Mouse (Mus musculus) lung, postnatal 4 days (tissue): ENCODE data around the gene Rgs5.

Experiments
- DNase-seq, 2 experiments: peaks; one replicate each; pipeline ENCODE4 v3.0.0; 2021

Gene Rgs5

GRCm38 (mm10) chr1:169655256-169655655 is at the start of gene Rgs5:
Gene Rgs5 (plus strand): TSS chr1:169655501.
- peak; percentile 63 to 78 for DNase-seq

- no peak for DNase-seq
These were observed 49.1 kb upstream of the Rgs5 start for GRCm38 (mm10) chr1:169606164-169606563.

DNA sequence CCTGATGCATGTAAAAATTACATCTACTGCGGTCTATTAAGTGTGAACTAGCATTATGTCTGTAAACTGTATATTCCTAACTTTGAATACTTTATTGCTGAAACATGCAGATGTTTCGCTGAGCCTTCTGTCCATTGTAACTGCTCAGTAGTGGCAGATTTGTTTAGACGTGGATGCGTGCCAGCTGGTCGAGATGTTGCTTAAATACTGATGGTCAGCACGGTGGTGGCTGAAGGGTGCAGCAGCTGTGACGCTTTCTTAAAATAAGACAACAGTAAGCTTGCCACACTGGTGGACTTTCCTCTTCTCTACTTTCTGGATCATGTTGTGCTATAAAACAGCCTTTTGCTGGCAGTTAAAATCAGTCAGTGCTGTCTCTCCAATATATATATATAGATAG is 25.6 kb upstream of the Rgs5 start:
- peak; percentile 14 to 64 for DNase-seq

DNA sequence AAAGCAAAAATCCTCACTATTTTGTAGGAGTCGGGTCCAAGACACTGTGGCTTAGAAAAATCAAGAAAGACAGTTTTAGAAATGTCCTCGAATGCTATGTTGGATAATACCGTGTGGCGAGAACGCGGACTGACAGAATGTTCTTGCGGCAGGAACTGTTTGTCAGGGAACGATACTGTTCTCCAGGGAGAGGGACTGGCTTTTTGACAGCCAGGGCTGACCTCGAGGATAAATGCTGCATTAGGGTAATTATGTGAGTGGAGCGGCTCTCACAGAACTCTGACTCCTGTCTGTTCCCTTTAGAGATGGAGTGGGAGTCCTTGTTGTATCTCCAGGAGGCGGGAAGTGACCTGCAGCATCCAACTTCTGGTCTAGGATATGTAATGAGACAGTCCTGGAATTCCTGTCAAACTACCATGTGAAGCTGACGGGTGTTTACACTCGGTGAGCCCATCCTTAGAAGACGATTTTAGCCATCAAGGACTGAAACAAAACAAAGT is 18.0 kb upstream of the Rgs5 start:
- DNase-seq, result no peak

GRCm38 (mm10) chr1:169644884-169645653 is 10.2 kb upstream of the Rgs5 start:
- no peak for DNase-seq

GRCm38 (mm10) chr1:169659479-169659878 is 4.2 kb downstream of the Rgs5 start:
- DNase-seq, result no peak

DNA sequence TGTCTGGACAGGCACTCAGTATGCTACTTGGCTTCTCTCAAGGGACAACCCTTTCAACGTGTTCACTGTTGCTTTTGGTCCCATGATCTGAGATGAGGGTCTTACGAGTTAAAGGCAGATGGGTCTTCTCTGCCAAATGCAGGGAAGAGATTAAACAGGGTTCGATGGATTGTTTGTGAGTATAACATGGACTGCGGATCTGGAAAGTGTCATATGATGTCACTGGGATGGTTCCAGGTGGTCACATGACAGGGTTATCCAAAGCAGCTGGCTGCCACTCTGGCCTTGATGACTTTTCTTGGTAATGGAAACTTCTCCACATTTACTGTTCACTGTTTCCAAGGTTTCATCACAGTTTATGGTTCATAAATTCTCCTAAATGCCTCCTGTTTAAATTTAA is 12.0 kb downstream of the Rgs5 start:
- no peak for DNase-seq

DNA sequence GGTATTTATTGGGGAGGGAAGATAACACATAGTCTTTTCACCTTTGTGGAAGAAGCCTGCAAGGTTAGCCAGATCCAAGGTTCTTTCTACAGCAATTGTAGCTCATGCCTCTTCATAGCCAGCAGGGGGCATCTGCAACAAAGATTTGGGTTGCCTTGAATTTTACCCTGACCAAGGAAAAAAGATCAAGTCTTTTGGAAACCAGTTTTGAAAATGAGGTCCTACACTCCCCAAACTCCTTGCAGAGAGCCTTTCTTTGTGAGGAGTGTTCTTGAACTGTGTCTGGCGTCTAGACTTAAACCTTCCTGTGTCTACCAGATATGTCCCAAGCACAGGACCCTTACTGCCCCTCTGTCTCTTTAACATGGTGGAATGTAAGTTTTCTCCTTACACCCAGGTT is 15.4 kb downstream of the Rgs5 start:
- peak in 1 of 2 experiments; percentile 25 for DNase-seq

DNA sequence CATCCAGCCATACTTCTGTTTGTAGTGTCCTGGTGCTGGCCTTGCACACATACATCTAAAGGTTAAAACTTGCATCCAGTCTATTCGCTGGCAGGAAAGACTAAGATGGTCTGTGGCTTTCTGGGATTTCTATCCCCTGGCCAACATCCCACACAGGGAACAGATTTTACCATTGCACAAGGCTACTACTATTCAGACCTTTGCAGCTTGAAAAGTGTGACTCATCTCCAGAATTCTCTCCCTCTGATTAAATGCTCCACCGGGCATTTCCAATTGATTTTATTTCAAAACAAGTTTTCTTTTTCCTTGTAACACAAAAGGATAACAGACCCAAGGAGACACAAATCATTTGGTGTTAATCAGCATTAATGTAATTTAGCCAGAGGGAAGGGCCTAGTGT is 16.5 kb downstream of the Rgs5 start:
- DNase-seq, result no peak

GRCm38 (mm10) chr1:169672272-169672671 is 17.0 kb downstream of the Rgs5 start:
- no peak for DNase-seq

DNA sequence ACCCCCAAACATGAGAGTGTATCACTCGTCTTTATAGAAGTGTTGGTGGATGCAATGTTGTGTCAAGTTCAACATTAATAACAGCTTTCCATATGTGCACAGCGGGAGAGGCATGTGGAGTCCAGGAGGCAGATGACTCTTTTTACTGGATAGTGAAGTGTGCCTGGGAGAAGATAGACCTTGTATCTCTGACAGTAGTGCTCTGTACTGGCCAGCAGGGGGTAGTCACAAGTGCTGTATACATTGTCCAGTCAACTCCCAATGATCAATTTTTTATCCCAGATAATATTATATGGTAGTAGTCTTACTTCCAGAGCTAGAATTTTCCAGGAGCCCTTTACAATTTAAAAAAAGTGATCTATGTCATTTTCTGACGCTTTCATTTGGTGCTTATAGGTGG is 18.8 kb downstream of the Rgs5 start:
- peak in 1 of 2 experiments; percentile 9 for DNase-seq

- no peak for DNase-seq
These were observed 21.4 kb downstream of the Rgs5 start for GRCm38 (mm10) chr1:169676751-169677150.

DNA sequence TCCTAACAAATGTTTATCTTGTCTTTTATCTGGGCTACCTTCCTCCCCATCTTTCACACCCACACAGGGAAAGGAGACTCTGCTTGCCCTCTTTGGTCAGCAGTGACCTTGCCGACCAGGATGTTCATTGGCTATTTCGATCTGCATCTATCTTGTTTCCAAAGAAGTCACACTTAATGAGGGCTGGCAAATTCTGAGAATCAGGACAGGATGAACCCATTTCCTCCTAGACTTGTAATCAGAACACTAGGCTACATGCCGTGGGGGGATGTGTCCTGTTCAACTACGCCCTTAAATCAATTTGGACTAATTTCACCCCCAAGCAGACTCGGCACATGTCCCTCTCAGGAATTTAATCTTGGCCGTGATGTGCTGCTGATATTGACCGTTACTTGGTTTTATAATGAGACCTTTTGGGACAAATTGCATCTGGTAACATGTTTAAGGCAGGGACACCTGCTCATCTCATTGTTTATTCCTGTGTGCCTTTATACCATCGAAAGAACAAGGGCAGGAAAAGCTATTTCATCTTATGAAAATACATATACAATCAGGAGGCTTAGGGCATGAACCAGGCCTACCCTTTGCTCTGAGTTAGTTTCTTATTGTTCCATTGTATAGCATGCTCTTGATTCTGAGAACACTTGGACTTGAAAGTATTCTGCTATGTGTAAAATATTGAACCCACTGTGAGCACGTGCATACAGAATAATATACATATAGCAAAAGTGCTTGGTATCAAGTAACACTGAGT is 25.3 kb downstream of the Rgs5 start:
- DNase-seq, result peak; percentile 16 to 45

- DNase-seq, result no peak
These were observed 27.6 kb downstream of the Rgs5 start for GRCm38 (mm10) chr1:169682775-169683497.

- DNase-seq, result peak in 1 of 2 experiments; percentile 48
These were observed 30.0 kb downstream of the Rgs5 start for GRCm38 (mm10) chr1:169685257-169685656.

DNA sequence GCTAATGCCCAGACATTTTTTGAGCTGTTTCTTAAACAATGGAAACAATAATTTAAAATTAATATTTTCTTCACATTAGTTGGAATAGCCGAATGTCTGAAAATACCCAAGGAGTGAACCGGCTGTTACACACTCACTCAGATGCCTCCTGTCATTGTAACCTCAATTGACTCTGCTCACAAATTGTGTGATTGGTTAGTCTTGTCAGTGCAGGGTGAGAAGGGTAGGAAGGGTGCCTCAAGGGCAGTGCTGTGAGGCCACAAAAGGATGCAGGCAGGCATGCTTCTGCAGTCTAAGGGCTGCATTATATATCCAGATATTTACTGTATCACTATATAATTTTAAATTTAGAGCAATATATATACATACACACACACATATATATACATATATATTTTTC is 37.7 kb downstream of the Rgs5 start:
- no peak for DNase-seq

DNA sequence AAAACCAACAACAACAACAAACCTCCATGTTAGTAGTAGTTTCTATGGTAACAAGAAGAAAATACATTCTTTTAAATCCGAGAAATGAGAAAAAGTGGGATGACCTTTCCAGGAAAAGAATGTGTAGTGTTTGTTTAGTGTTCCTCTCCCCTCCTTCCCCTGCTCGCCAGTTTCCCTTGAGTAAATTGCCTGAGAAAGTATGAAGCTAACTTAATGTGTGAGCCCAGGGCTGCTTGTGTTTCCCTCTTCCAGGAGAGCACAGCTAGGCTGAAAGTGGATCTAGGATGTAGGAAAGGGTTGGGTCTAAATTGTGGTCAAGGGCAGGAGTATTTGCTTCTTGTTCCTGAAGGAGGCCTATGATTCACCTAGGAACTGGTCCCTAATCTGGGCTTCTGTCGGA is 38.2 kb downstream of the Rgs5 start:
- no peak for DNase-seq

DNA sequence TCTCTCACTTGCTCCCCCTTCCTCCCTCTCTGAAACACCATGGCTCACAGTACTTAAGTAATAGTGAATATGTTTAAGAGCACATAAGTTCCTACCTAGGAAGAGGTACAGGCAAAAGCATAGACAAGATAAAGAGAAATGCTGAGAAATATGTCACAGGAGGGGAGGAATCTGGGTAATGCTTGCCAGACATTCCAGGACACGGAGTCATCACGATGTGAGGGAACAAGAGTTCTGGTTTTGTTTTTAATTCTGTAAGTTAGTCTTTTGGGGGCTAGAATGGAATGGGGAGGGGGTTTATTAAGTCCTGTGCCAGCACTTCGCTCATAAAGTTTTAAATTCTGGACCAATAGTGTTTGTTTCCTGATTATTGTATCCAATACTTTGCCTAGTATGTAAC is 40.1 kb downstream of the Rgs5 start:
- DNase-seq, result no peak

DNA sequence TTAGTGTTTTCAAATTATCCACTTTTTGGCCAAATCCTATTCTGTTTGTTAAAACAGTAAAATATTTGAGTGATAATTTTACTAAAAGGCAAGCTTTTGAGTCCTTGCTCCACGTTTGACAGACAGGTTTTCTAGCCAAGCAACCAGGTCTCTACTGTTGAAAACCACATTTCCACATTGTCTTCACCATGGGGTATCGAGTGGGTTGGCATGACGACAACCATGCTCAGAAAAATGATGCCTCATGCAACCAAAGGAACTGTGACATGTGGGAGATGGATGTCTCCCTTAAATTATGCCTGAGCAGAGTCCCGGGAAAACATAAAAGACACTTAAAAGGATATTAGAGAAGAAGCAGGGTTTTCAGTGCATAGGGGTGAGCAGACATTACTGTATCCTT is 41.9 kb downstream of the Rgs5 start:
- no peak for DNase-seq

DNA sequence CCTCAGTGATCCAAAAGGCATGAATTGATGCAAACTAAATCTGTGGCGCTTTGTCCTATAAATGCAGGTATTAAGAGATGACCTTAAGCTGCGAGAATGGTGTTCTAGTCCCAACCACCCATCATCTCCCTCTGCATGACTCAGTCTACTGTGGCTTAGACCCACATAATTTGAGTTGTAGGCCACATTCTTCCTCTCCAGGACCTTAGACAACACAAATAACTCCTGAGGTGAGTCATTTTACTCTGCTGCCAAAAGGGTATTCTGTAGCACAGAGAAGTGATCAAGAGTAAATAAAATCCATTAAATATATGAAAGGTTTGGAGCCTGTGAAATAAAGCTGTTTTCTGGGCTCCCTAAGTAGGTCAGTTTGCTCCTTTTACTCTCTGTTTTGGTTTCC is 43.9 kb downstream of the Rgs5 start:
- DNase-seq, result no peak

- peak; percentile 9 to 46 for DNase-seq
These were observed 49.2 kb downstream of the Rgs5 start for GRCm38 (mm10) chr1:169704395-169705087.

GRCm38 (mm10) chr1:169721836-169722235 is 66.5 kb downstream of the Rgs5 start:
- DNase-seq, result no peak

GRCm38 (mm10) chr1:169726319-169726718 is 71.0 kb downstream of the Rgs5 start:
- DNase-seq, result no peak
